Mouse (Mus musculus): ENCODE measurements around the gene Hoxd1. TPM values are rescaled to one million over a fixed set of nuclear protein-coding genes. Genes with fewer than 3 reads are reported as not detected.

Hoxd1 gene
- polyA plus RNA-seq (2012; rRNA removed) = 0.34 and 1.3 TPM in 2 replicates

GRCm38 (mm10) chr2:74762522-74763244 lies at the start of gene Hoxd1:
Gene Hoxd1 (plus strand): TSS chr2:74762980.
- peak; percentile 72 for DNase-seq (ENCODE audit: low read depth)
- TF ChIP-seq POLR2A (IDR thresholded peaks at IDR 0.05; ENCODE audit: borderline replicate concordance, extremely low read depth, insufficient read depth, insufficient read length, poor library complexity, severe bottlenecking) (no peak), CTCF (IDR thresholded peaks at IDR 0.05; ENCODE audit: borderline replicate concordance, extremely low read depth, insufficient read depth, insufficient read length) (no peak)

- DNase-seq (ENCODE audit: low read depth) = peak; percentile 55
Observed at GRCm38 (mm10) chr2:74713239-74714150, 49.3 kb upstream of the Hoxd1 start.

GRCm38 (mm10) chr2:74714156-74714789 lies 48.5 kb upstream of the Hoxd1 start:
- DNase-seq (ENCODE audit: low read depth) = no peak

More at GRCm38 (mm10) chr2:74713239-74714150, 49.3 kb upstream of the Hoxd1 start:
- no peak for TF ChIP-seq CTCF (IDR thresholded peaks at IDR 0.05; ENCODE audit: borderline replicate concordance, extremely low read depth, insufficient read depth, insufficient read length)
- no peak for TF ChIP-seq POLR2A (IDR thresholded peaks at IDR 0.05; ENCODE audit: borderline replicate concordance, extremely low read depth, insufficient read depth, insufficient read length, poor library complexity, severe bottlenecking)

GRCm38 (mm10) chr2:74714881-74715280 lies 47.9 kb upstream of the Hoxd1 start:
- TF ChIP-seq POLR2A (IDR thresholded peaks at IDR 0.05; ENCODE audit: borderline replicate concordance, extremely low read depth, insufficient read depth, insufficient read length, poor library complexity, severe bottlenecking) (no peak), CTCF (IDR thresholded peaks at IDR 0.05; ENCODE audit: borderline replicate concordance, extremely low read depth, insufficient read depth, insufficient read length) (no peak)

More at GRCm38 (mm10) chr2:74714156-74714789, 48.5 kb upstream of the Hoxd1 start:
- TF ChIP-seq POLR2A (IDR thresholded peaks at IDR 0.05; ENCODE audit: borderline replicate concordance, extremely low read depth, insufficient read depth, insufficient read length, poor library complexity, severe bottlenecking) = no peak
- TF ChIP-seq CTCF (IDR thresholded peaks at IDR 0.05; ENCODE audit: borderline replicate concordance, extremely low read depth, insufficient read depth, insufficient read length) = no peak

GRCm38 (mm10) chr2:74715504-74716241 lies 47.1 kb upstream of the Hoxd1 start:
- DNase-seq (ENCODE audit: low read depth) = peak; percentile 89
- peak; percentile 87 for TF ChIP-seq CTCF (IDR thresholded peaks at IDR 0.05; ENCODE audit: borderline replicate concordance, extremely low read depth, insufficient read depth, insufficient read length)
- TF ChIP-seq POLR2A (IDR thresholded peaks at IDR 0.05; ENCODE audit: borderline replicate concordance, extremely low read depth, insufficient read depth, insufficient read length, poor library complexity, severe bottlenecking) = no peak

More at GRCm38 (mm10) chr2:74714881-74715280, 47.9 kb upstream of the Hoxd1 start:
- DNase-seq (ENCODE audit: low read depth) = no peak

GRCm38 (mm10) chr2:74720384-74720783 lies 42.4 kb upstream of the Hoxd1 start:
- no peak for TF ChIP-seq CTCF (IDR thresholded peaks at IDR 0.05; ENCODE audit: borderline replicate concordance, extremely low read depth, insufficient read depth, insufficient read length)
- TF ChIP-seq POLR2A (IDR thresholded peaks at IDR 0.05; ENCODE audit: borderline replicate concordance, extremely low read depth, insufficient read depth, insufficient read length, poor library complexity, severe bottlenecking) = no peak
- no peak for DNase-seq (ENCODE audit: low read depth)

GRCm38 (mm10) chr2:74720955-74721491 lies 41.8 kb upstream of the Hoxd1 start:
- TF ChIP-seq CTCF (IDR thresholded peaks at IDR 0.05; ENCODE audit: borderline replicate concordance, extremely low read depth, insufficient read depth, insufficient read length) = no peak
- no peak for DNase-seq (ENCODE audit: low read depth)

- no peak for DNase-seq (ENCODE audit: low read depth)
- TF ChIP-seq CTCF (IDR thresholded peaks at IDR 0.05; ENCODE audit: borderline replicate concordance, extremely low read depth, insufficient read depth, insufficient read length) (no peak), POLR2A (IDR thresholded peaks at IDR 0.05; ENCODE audit: borderline replicate concordance, extremely low read depth, insufficient read depth, insufficient read length, poor library complexity, severe bottlenecking) (no peak)
Observed at GRCm38 (mm10) chr2:74721882-74722281, 40.9 kb upstream of the Hoxd1 start.

GRCm38 (mm10) chr2:74722949-74723348 lies 39.8 kb upstream of the Hoxd1 start:
- TF ChIP-seq POLR2A (IDR thresholded peaks at IDR 0.05; ENCODE audit: borderline replicate concordance, extremely low read depth, insufficient read depth, insufficient read length, poor library complexity, severe bottlenecking) (no peak), CTCF (IDR thresholded peaks at IDR 0.05; ENCODE audit: borderline replicate concordance, extremely low read depth, insufficient read depth, insufficient read length) (no peak)
- no peak for DNase-seq (ENCODE audit: low read depth)

- TF ChIP-seq POLR2A (IDR thresholded peaks at IDR 0.05; ENCODE audit: borderline replicate concordance, extremely low read depth, insufficient read depth, insufficient read length, poor library complexity, severe bottlenecking) (no peak), CTCF (IDR thresholded peaks at IDR 0.05; ENCODE audit: borderline replicate concordance, extremely low read depth, insufficient read depth, insufficient read length) (no peak)
- no peak for DNase-seq (ENCODE audit: low read depth)
Observed at GRCm38 (mm10) chr2:74724244-74725015, 38.4 kb upstream of the Hoxd1 start.

Measured in brain, embryonic 14.5 days (tissue).